Mouse (Mus musculus) small intestine, adult 2 months (tissue): ENCODE results near the gene Kcnd2.

ENCODE experiments used
- CTCF ChIP-seq: fragments of 200-500 bp; IDR thresholded peaks from 2 replicates; pipeline ENCODE4 v1.5.1; 2012; ENCODE audit warnings: low read depth, mild to moderate bottlenecking, control low read depth, inconsistent platforms, low read length, moderate library complexity, mixed read lengths; ENCODE audit not compliant: insufficient replicate concordance, insufficient read length; ENCODE audit errors: extremely low read depth
- POLR2A ChIP-seq: fragments of 200-500 bp; IDR thresholded peaks from 2 replicates; pipeline ENCODE4 v1.6.1; 2012; ENCODE audit warnings: low read depth, mild to moderate bottlenecking, control low read depth, inconsistent platforms, low read length, moderate library complexity

GRCm38 (mm10) chr6:21551501-21551900 lies 336.2 kb downstream of the Kcnd2 start:
- TF ChIP-seq POLR2A (no peak), CTCF (no peak)
